Mouse (Mus musculus) forebrain, embryonic 11.5 days (tissue): ENCODE results near the gene Gm20503. TPM values are rescaled to one million over a fixed set of nuclear protein-coding genes. Genes with fewer than 3 reads are reported as not detected.

Source experiments
- ATAC-seq: fragments of 200-750 bp; cut with Nextera tagmentation; replicated peaks from 2 replicates; pipeline ENCODE4 v1.8.0; 2017; ENCODE audit warnings: moderate TSS enrichment; ENCODE audit not compliant: low FRiP score
- DNase-seq: peaks from one replicate; pipeline ENCODE4 v3.0.0-alpha.2; 2017; ENCODE audit warnings: low spot score
- H3K27ac ChIP-seq: fragments of 300-500 bp; sonication (generic); 2 replicates; pipeline ENCODE4 v1.5.1; 2014; ENCODE audit warnings: low read depth, low read length
- H3K27me3 ChIP-seq: fragments of 300-500 bp; sonication (generic); 2 replicates; pipeline ENCODE4 v1.6.1; 2014; ENCODE audit warnings: mild to moderate bottlenecking, low read length, mixed read lengths; ENCODE audit not compliant: control insufficient read depth, insufficient read depth
- H3K36me3 ChIP-seq: fragments of 300-500 bp; sonication (generic); 2 replicates; pipeline ENCODE4 v1.6.1; 2014; ENCODE audit warnings: mild to moderate bottlenecking, low read length, moderate library complexity, mixed read lengths; ENCODE audit not compliant: control insufficient read depth, insufficient read depth
- H3K4me1 ChIP-seq: fragments of 300-500 bp; sonication (generic); replicated peaks from 2 replicates; pipeline ENCODE4 v1.6.1; 2014; ENCODE audit warnings: low read length, mixed read lengths; ENCODE audit not compliant: control insufficient read depth, insufficient read depth
- H3K4me2 ChIP-seq: fragments of 300-500 bp; sonication (generic); 2 replicates; pipeline ENCODE4 v1.6.1; 2014; ENCODE audit warnings: low read depth, mild to moderate bottlenecking, low read length, moderate library complexity, mixed read lengths; ENCODE audit not compliant: severe bottlenecking
- H3K4me3 ChIP-seq: fragments of 300-500 bp; sonication (generic); 2 replicates; pipeline ENCODE4 v1.5.1; 2014; ENCODE audit warnings: low read depth, low read length
- H3K9ac ChIP-seq: fragments of 300-500 bp; sonication (generic); 2 replicates; pipeline ENCODE4 v1.6.1; 2014; ENCODE audit warnings: low read length
- H3K9me3 ChIP-seq: fragments of 300-500 bp; sonication (generic); 2 replicates; pipeline ENCODE4 v1.6.1; 2016; ENCODE audit warnings: low read length, mixed read lengths; ENCODE audit not compliant: control insufficient read depth
- WGBS: fragments of 180-500 bp; shearing (Covaris S2); extraction: QIAGEN DNeasy Blood & Tissue Kit; methylation state at CpG from one replicate; pipeline ENCODE4 v1.1.7; 2014; 5-methylcytosine and 5-hydroxymethylcytosine counted together
- polyA plus RNA-seq: library from polyadenylated mRNA; unstranded; fragments of >200 nt; fragmentation: Nextera tagmentation; extraction: Ambion mirVana; gene quantifications from 2 replicates; pipeline ENCODE4 v1.2.1, GENCODE M21; 2014

The Gm20503 gene
- polyA plus RNA-seq, 1 experiment from 2014 or later = 7.0 TPM

GRCm38 (mm10) chr4:59089391-59089790 lies 86.4 kb downstream of the Gm20503 start:
- Histone ChIP-seq H3K36me3 (no peaks in the 10 kb centered on the region), H3K9ac (no peak overlapping the region), H3K4me1 (no peaks in the 10 kb centered on the region), H3K4me3 (no peak overlapping the region), H3K27me3 (no peaks in the 10 kb centered on the region), H3K27ac (no peak overlapping the region), H3K4me2 (no peak overlapping the region), H3K9me3 (no peaks in the 10 kb centered on the region)
- DNase-seq (no peak), ATAC-seq (no peak)
- WGBS = 58% methylated on average over 1 of the region's 1 CpGs

Other genes starting within 250 kb of the Gm20503 start
- 0.11 TPM in 1 of 2 replicates, not detected in the other for gene Olfr267, start 215.5 kb upstream of the Gm20503 start, polyA plus RNA-seq
- 39.3 and 43.2 TPM in 2 replicates for gene Ecpas, start 90.5 kb upstream of the Gm20503 start, polyA plus RNA-seq
- gene Zkscan16, start 59.6 kb upstream of the Gm20503 start, polyA plus RNA-seq = 1.2 TPM in 2 replicates
- gene Ptgr1, start 16.1 kb upstream of the Gm20503 start, polyA plus RNA-seq = 16.6 and 16.8 TPM in 2 replicates
- gene Dnajc25, start 8.1 kb upstream of the Gm20503 start, polyA plus RNA-seq = 6.6 and 7.7 TPM in 2 replicates
- 83.2 and 92.6 TPM in 2 replicates for gene Gng10, start 31.9 kb downstream of the Gm20503 start, polyA plus RNA-seq
- gene AI481877, start 135.8 kb downstream of the Gm20503 start, polyA plus RNA-seq = not detected in 2 replicates
- gene Ugcg, start 186.0 kb downstream of the Gm20503 start, polyA plus RNA-seq = 12.8 and 13.0 TPM in 2 replicates